Mouse (Mus musculus) cerebellum, adult 18-20 months (tissue): ENCODE measurements at regions not wholly inside any gene's neighbourhood (a gene's known extent, or its start where the extent isn't known, plus 50 kb on each side); places are given as distances from the start of the nearest gene placed in this dataset.

Source experiments
- DNase-seq, 2 experiments: peaks; one replicate each; pipeline ENCODE4 v3.0.0; 2021

DNA sequence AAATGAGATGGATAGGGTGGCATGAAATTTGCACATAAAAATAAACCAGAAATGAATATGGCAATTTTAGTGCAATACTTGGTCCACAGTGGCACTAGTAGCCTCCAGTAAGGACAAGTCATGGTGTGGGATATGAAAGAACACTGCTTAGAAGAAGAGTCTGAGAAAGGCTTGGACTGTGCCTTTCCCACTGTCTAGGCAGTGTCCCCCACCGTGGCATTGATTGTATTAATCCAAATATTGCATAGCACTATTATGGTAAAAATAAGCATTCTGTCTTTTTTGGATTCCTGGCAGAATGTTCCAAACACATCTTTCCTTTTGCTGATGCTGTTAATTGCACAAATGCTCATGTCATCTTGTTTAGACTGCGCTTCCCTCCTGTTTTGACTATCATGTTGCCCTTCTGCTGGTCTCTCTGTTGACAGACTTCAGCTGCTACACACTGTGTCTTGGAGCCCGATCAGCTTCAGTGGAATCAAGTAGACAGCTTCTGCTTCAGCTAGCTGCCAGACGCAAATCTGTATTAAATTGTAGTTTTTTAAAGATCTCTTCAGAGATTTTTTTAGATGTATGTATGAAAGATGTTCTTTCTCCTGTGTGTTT lies 186.2 kb upstream of the Robo2 start:
- no peak for DNase-seq

DNA sequence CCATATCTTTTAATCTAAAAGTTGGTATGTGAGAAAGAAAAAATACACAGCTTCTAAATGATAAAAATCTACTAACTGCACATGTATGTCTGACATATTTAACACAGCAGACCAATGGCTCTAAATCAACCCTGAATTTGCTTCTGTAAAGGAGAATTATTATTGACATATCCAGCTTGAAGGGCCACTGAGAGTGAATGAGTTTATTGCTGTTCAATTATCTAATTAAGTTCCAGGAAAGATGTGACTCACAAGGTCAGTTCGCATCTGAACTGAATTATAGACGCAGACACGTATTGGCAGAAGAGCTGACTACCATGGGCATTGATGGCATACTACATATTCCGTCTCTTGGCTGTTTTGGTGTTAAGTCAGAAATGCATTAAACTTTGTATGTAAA lies 180.3 kb upstream of the Robo2 start:
- DNase-seq, result no peak

DNA sequence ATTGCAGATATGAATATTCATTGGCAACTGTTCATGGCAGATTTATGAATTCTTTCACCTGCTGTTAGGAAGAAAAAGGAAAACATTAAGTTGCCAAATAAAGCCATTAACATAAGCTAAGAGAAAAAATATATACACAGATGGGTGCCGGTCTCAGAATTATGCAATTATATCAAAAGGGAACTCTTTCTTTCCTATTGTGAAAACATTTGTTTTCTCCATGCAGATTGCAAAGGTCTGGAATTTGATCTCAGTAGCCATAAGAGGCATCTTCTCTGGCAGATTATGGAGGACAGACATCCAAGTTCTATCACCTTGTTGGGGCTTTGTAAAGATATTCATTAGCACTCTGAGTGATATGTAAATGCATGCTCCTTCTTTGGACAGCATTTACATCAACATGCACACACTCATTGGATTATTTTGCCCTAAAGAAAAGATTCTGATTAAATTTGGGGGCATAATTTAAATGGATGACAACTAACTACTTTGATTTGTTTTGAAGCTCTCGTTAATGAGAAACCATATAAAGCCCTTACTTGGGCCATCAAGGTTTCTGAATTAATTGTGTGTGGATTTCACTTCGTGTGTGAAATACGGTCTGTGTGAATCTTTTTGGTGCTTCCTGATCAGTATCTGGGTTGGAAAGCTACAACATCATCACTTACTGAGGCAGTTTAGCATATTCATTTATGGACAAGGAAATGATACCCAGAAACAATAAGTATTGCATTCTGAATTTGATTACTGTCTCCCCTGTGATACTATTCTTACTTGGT lies 171.2 kb upstream of the Robo2 start:
- DNase-seq, result no peak

DNA sequence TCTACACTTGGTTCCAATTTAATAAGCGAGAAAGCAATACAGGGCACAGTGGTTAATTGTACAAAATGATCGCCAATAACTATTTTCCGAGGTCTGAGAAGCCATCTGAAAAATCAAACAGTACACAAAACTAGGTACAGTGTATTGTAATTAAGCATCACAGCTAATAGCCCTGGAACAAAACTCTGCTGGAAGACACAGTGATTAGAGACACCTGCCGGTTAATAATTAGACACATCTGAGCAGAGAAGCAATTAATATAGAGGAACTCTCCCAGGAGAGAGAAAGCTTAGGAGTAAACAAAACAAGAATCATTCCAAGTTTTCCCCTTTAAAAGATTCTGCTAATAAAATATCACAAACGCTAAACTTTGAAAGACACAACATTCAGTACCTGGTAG lies 136.7 kb upstream of the Robo2 start:
- DNase-seq, result no peak

DNA sequence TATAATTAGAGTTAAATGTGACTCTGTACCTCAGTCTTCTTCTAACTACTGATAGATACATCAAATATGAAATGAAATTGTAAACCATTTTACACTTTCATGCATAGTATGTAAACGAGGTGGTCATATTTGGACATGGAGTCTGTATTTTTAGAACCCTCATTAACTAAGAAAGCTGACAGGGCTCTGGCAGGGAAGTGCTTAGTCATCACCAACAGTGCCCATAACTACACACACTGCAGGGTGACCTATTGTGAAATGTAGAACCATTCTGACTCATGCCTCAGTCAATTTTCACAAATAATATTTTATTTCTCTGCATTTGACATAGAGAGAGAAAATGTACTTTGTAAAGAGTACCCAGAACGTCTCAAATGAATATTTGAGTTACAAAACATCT lies 118.9 kb upstream of the Robo2 start:
- DNase-seq, result no peak

DNA sequence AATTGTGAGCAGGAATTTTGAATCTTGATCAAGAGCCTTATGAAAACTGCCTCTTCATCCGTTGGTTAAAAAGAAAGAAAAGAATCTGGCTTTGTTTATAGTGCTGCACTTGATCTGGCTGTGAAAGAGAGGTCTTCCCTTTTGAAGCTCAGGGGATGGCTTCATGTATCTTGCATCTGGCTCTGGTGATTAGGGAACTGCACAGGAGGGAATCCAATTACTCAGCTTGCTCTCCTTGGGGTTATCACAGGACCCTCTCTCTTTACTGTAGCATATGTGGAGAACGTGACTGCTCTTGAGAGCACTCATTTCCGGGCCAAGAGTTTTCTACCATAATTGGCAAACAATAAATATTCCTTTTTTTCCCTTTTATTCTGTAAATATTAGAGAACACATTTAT lies 116.6 kb upstream of the Robo2 start:
- no peak for DNase-seq

DNA sequence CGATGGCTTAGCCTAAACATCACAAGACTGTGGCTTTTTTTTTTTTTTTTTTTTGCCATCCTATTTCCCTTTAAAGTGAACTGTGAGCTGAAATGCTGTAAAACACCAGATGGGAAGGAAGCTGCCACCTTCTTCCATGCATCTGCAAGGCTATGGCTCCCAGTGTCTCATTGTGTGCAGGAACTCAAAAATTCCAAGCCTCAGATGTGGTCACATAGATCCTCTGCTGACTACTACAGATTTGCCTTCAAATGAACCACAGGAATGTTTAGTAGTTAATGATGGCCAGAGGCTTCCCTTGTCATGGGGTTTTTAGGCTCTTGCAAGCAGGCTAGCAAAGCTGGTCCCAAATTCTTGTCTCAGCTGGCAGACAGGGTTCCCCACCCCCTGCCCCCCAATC lies 114.9 kb upstream of the Robo2 start:
- no peak for DNase-seq

DNA sequence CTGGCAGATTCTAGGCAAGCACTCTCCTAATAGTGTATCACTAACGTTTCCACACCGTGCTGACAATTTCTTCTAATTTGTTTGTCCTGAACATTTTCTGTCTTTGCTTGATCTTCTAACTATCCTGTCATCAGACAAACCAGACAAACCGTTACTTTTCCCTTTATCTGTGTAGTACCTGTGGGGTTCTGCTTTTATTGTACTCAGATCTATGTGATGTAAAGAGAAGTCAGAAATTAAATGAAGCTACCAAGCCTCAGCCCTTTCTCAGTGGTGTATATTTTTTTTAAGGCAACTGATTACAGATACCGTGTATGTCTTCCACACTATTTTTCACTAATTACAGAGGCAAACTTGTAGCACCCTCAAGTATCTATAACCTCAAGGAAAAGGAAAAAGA lies 108.9 kb upstream of the Robo2 start:
- no peak for DNase-seq

DNA sequence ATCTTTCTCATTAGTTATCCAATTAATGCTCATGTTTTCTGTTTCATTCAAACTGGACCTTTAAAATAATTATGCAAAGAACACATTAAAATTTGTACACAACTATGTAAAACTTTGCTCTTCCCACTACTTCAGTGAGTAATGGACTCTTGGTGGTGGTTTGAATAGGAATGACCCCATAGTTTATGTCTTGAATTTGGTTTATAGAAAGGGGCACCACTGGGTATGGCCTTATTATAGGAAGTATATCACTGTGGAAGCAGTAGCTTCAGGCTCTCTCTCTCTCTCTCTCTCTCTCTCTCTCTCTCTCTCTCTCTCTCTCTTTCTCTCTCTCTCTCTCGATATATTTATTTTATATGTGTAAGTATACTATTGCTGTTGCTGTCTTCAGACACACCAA lies 106.3 kb upstream of the Robo2 start:
- no peak for DNase-seq

DNA sequence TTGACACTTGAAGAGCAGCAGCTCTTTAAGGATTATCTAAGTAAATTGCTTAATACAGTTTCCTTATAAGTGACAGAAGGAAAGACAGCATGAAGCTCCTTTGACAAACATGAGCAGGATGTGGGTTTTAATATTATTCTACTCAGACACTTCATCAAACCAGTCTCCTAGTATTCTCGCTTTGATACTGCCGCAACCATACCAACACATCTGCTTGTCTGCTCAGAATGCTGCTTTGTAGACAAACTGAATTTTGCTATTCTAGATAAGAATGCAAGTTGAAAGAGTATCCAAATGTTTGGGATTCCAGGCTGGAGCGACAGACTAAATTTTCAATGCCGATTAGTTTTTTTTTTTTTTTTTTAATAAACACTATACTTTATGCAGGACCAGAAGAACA lies 105.7 kb upstream of the Robo2 start:
- DNase-seq, result no peak

DNA sequence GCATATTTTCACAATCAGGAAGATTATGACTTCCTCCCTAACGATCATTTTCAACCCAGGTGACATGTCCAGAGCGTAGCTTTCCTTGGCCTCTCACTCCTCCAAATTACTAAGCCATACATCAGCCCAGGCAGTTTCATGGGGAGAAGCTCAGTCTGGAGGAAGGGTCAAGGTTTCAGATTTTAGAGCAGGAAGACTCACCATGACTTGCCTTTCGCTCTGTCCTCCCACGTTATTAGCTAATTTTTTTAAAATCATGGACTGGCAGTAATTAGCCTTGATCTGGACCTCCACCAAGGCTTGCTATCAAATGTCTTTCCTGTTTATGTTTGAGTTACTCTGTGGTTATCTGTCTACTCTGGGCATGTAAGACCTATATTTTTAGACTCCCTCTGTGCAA lies 102.9 kb upstream of the Robo2 start:
- no peak for DNase-seq

DNA sequence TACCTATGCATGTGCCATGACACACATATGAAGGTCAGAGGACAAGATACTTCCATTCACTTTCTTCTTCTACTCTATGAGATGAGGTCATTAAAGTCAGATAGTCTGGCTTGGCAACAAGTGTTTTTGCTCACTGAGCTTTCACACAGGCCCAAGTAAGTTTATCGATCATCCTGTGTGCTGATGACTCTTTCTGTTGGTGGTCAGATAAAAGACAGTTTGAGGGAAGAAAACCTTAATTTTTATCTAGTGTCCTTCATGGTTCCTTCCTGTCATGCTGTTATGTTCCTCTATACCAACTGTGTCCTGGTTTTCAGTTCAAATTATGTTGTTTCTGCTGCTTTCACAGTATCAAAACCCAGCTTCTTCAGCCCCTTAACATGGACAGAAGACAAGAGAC lies 98.8 kb upstream of the Robo2 start:
- DNase-seq, result no peak

DNA sequence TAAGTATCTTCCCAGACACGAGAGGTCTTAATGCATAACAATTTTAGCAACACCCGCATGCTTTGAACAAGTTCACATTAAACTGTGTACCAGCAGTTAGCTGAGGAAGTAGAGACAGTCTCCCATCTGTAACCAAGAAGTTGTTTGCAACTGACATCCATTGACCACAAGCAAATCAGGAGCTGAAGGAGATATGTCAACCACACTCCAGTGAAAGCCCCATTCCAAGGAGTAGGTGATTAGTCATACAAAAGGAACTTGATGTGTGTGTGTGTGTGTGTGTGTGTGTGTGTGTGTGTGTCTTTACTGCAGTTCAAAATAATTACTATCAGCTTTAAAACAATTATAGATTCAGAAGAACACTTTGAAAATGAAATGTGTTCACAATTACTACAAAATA lies 97.9 kb upstream of the Robo2 start:
- no peak for DNase-seq

DNA sequence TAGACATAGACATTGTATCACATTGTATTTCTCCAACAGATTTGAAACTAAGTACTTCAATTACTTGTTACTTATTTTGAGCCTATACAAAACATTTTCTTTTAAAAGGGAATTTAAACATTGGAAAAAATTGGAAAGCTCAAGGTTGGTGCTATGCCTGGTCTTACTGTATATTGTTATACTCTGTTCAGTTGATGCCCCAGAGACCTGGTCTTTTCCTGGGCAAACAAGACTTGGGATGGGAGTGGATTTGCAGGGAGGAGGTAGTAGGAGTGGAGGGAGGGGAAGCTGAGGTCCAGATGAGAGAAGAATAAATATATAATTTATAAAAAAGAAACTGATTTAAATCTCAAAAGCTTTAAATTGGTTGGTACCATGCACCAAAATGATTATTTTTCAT lies 95.1 kb upstream of the Robo2 start:
- DNase-seq, result no peak

DNA sequence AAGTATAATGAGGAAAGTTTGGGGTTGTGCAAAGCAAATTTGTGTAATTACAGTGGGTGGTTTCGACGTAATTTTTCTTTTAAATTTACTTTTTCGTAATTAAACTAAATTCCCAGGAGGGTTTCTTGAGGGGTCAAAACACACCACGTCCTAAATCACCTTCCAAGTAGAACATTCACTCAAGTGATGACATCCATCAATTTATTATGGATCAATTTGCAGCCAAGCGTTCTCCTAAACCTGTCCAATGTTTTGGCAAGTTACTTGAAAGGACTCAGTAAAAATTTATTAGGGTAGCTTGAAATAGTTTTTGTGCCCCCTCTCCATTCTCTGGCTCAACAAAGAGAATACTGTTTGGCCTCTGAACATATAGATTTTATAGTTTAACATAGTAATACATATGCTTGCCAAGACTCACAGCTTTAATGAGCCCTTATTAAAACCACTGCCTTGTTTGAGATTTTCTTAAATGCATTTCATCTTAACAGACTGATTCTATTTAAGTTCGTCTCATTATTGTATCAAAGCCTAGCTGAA lies 94.6 kb upstream of the Robo2 start:
- DNase-seq, result no peak

DNA sequence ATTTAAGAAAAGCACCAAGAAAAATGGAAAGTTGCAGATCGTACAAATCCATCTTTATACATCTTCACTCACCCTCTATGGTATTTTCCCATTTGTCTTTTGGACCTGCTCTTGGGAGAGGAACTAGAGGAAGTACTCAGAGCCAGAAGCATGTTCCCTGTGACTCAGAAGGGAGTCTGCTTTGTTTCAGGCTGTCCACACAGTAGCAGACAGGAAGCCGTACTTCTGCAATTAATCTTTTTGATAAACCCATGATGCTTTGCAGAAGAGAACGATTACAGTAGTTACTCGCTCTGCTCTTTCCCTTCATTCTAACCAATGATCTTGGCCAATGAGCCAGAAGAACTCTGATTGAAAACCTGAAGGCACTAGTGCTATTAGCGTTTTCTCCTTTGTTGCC lies 92.8 kb upstream of the Robo2 start:
- DNase-seq, result no peak

DNA sequence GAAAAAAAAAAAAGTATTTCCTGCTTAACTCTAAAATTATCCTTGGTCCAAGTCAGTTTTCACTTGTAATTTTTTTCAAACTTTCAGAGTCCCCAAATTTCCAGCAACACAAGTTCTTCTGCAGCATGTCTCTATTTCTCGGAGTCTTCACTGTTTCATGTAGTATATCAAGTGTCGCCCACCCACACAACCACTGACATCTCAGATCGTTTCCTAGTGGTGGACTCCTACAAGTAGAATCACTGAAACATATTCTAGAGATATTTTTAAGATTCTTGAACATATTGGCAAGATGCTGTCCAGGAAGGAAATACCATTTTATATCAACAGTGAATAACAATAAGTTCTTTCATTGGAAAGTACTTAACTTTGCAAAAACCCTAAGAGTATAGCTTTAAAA lies 89.1 kb upstream of the Robo2 start:
- no peak for DNase-seq

DNA sequence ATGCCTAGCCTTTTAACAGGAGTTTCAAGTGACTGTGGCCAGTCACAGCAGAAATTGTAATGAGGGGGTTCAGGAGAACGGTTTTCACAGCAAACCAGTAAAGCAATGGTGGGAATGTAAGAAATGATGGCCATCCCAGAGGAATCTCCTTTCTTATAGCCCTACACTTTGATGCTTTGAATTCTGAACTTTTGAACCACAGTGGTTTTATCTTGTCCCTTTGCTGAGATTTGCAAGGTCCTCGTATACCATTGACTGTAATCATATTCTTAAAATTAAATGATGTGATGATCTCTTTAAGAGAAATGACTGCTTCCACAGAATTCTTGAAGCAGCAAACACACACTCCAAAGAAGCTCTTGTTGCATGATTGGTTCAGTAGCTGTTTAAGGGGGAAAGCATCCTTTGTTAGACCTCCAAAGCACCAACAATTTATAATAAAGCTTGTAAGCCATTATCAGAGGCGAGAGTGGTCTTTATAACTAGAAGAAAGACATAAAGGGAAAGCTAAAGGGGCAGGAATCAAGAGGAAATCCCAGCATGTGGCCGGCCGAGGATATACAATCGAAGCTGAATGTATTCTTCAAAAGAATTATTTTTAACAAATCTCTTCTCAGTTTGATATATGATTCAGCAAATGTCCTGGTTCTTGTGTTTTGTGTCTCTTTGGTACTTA lies 56.3 kb upstream of the Robo2 start:
- no peak for DNase-seq

DNA sequence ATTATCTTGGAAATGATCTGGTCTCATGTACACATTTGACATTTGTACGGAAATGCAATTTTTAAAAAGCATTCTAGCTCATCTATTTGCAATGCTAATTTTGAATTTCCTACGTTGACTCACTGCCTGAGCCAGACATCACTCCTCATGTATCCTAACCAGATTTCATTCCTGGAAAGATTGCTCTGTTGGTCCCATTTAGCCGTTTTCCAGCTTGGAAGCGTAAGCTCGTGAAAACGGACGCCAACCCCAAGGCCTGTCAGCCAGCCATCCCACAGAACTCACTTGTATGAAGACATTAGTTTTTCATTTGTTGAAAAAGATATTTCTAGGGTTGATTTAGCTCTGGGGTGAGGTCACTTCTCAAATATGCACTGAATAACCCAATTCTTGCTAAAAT lies 55.5 kb upstream of the Robo2 start:
- DNase-seq, result no peak

DNA sequence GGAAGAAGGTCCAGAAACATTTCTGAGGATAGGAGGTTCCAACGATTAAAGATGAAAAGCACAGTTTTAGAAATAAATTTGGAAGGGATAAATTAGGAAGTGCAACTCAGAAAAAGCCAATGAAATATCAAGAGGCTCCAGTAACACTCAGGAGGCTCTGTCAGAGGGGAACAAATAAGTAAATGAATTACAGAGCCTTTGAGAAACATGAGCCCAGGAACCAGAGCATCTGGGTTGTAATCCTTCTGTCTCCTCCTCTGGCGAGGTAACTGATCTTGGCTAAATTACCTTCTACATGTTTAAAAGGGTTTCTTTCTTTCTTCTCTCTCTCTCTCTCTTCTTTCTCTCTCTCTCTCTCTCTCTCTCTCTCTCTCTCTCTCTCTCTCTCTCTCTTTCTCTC lies 53.2 kb upstream of the Robo2 start:
- DNase-seq, result no peak

DNA sequence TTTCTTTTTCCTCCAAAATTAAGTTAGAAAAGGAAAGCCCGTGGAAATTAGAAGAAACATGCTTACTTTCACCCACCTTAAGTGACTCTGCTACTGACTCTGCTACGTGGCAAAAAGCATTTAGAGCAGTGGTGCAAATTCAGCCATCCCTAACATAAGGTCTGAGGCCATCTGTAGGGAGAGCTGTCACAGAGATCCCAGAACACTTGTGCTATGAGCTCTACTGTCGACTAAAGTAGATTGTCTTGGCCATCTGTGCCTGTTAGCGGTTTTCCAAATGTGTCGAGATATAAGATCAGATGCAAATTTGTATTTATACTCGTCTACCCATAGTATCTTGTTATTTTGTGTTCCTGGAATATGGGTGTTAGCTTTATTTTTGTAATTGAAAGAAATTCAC lies 52.7 kb upstream of the Robo2 start:
- DNase-seq, result no peak

DNA sequence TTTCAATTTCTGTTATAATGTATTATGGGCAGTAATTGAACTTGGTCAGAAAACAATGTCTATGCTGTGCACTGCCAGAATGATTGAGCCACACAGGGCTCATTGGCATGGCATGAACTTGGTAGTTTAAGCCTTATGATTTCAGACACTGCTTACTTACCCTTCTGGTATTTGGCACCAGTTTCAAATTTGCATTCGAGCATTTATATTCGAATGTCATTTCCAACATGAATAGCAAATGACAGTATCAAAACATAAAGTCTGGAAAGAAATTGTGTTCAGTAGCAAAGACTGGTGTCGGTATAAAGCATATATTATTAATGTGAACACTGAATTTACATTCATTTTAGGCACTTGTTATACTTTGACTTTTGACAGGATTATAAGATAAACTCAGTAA lies 50.8 kb upstream of the Robo2 start:
- DNase-seq, result no peak
